Mouse (Mus musculus): ENCODE measurements at regions not wholly inside any gene's neighbourhood (a gene's known extent, or its start where the extent isn't known, plus 50 kb on each side); places are given as distances from the start of the nearest gene placed in this dataset.

- H3K36me3 ChIP-seq (ENCODE audit: control insufficient read depth, insufficient read depth), result no peaks in the 10 kb centered on the region
- no peak overlapping the region for H3K4me3 ChIP-seq
- TF ChIP-seq USF1 (IDR thresholded peaks at IDR 0.05; ENCODE audit: low read depth) (no peak), REST (IDR thresholded peaks at IDR 0.05; ENCODE audit: insufficient read depth, insufficient read length) (no peak), MYOD1 (IDR thresholded peaks at IDR 0.05; ENCODE audit: control insufficient read depth in 1 of 3, insufficient read length in 2 of 3, low read depth in 2 of 3) (no peak), CEBPB (IDR thresholded peaks at IDR 0.05; ENCODE audit: insufficient read depth, poor library complexity, severe bottlenecking) (no peak), MAX (IDR thresholded peaks at IDR 0.05; ENCODE audit: low read depth) (no peak), MYOG (IDR thresholded peaks at IDR 0.05; ENCODE audit: control insufficient read depth in 1 of 3, insufficient read depth in 1 of 3, insufficient read length in 2 of 3, low read depth in 2 of 3) (no peak), POLR2A (IDR thresholded peaks at IDR 0.05; ENCODE audit: insufficient read length, low read depth) (no peak), POLR2AphosphoS2 (IDR thresholded peaks at IDR 0.05; ENCODE audit: insufficient read length, low read depth) (no peak), SRF (IDR thresholded peaks at IDR 0.05; ENCODE audit: control insufficient read depth, insufficient read length, low read depth) (no peak), TCF3 (IDR thresholded peaks at IDR 0.05; ENCODE audit: insufficient read length, low read depth) (no peak), E2F4 (IDR thresholded peaks at IDR 0.05; ENCODE audit: insufficient read depth) (no peak), TCF12 (IDR thresholded peaks at IDR 0.05; ENCODE audit: insufficient read depth, poor library complexity, severe bottlenecking) (no peak)
- no peak overlapping the region for H3K4me2 ChIP-seq (ENCODE audit: low read depth)
- H3ac ChIP-seq (ENCODE audit: control insufficient read depth, insufficient read length), result no peak overlapping the region
- H3K79me2 ChIP-seq (ENCODE audit: control insufficient read depth, insufficient read depth), result no peaks in the 10 kb centered on the region
- H3K27me3 ChIP-seq (ENCODE audit: control insufficient read depth, insufficient read depth, insufficient read length), result no peaks in the 10 kb centered on the region
These were observed 303.9 kb upstream of the Sel1l start for GRCm38 (mm10) chr12:92152922-92153235.

GRCm38 (mm10) chr12:92152043-92152921 lies 303.3 kb upstream of the Sel1l start:
- Histone ChIP-seq H3K79me2 (ENCODE audit: control insufficient read depth, insufficient read depth) (no peaks in the 10 kb centered on the region), H3K4me2 (ENCODE audit: low read depth) (no peak overlapping the region), H3ac (ENCODE audit: control insufficient read depth, insufficient read length) (no peak overlapping the region), H3K4me3 (no peak overlapping the region), H3K27me3 (ENCODE audit: control insufficient read depth, insufficient read depth, insufficient read length) (no peaks in the 10 kb centered on the region), H3K36me3 (ENCODE audit: control insufficient read depth, insufficient read depth) (no peaks in the 10 kb centered on the region)
- no peak for TF ChIP-seq MYOG (IDR thresholded peaks at IDR 0.05; ENCODE audit: control insufficient read depth in 1 of 3, insufficient read depth in 1 of 3, insufficient read length in 2 of 3, low read depth in 2 of 3)
- TF ChIP-seq REST (IDR thresholded peaks at IDR 0.05; ENCODE audit: insufficient read depth, insufficient read length), result no peak
- no peak for TF ChIP-seq MAX (IDR thresholded peaks at IDR 0.05; ENCODE audit: low read depth)
- TF ChIP-seq TCF12 (IDR thresholded peaks at IDR 0.05; ENCODE audit: insufficient read depth, poor library complexity, severe bottlenecking), result no peak
- no peak for TF ChIP-seq MYOD1 (IDR thresholded peaks at IDR 0.05; ENCODE audit: control insufficient read depth in 1 of 3, insufficient read length in 2 of 3, low read depth in 2 of 3)
- no peak for TF ChIP-seq USF1 (IDR thresholded peaks at IDR 0.05; ENCODE audit: low read depth)
- no peak for TF ChIP-seq E2F4 (IDR thresholded peaks at IDR 0.05; ENCODE audit: insufficient read depth)
- no peak for TF ChIP-seq POLR2A (IDR thresholded peaks at IDR 0.05; ENCODE audit: insufficient read length, low read depth)
- TF ChIP-seq POLR2AphosphoS2 (IDR thresholded peaks at IDR 0.05; ENCODE audit: insufficient read length, low read depth), result no peak
- TF ChIP-seq SRF (IDR thresholded peaks at IDR 0.05; ENCODE audit: control insufficient read depth, insufficient read length, low read depth), result no peak
- no peak for TF ChIP-seq TCF3 (IDR thresholded peaks at IDR 0.05; ENCODE audit: insufficient read length, low read depth)
- TF ChIP-seq CEBPB (IDR thresholded peaks at IDR 0.05; ENCODE audit: insufficient read depth, poor library complexity, severe bottlenecking), result no peak

- no peak overlapping the region for H3ac ChIP-seq (ENCODE audit: control insufficient read depth, insufficient read length)
- no peaks in the 10 kb centered on the region for H3K36me3 ChIP-seq (ENCODE audit: control insufficient read depth, insufficient read depth)
- H3K4me3 ChIP-seq, result no peak overlapping the region
- TF ChIP-seq CEBPB (IDR thresholded peaks at IDR 0.05; ENCODE audit: insufficient read depth, poor library complexity, severe bottlenecking), result no peak
- no peak for TF ChIP-seq POLR2A (IDR thresholded peaks at IDR 0.05; ENCODE audit: insufficient read length, low read depth)
- no peak for TF ChIP-seq SRF (IDR thresholded peaks at IDR 0.05; ENCODE audit: control insufficient read depth, insufficient read length, low read depth)
- no peak for TF ChIP-seq USF1 (IDR thresholded peaks at IDR 0.05; ENCODE audit: low read depth)
- no peak for TF ChIP-seq E2F4 (IDR thresholded peaks at IDR 0.05; ENCODE audit: insufficient read depth)
- TF ChIP-seq REST (IDR thresholded peaks at IDR 0.05; ENCODE audit: insufficient read depth, insufficient read length), result no peak
- TF ChIP-seq POLR2AphosphoS2 (IDR thresholded peaks at IDR 0.05; ENCODE audit: insufficient read length, low read depth), result no peak
- no peak for TF ChIP-seq MYOD1 (IDR thresholded peaks at IDR 0.05; ENCODE audit: control insufficient read depth in 1 of 3, insufficient read length in 2 of 3, low read depth in 2 of 3)
- TF ChIP-seq TCF3 (IDR thresholded peaks at IDR 0.05; ENCODE audit: insufficient read length, low read depth), result no peak
- TF ChIP-seq MYOG (IDR thresholded peaks at IDR 0.05; ENCODE audit: control insufficient read depth in 1 of 3, insufficient read depth in 1 of 3, insufficient read length in 2 of 3, low read depth in 2 of 3), result no peak
- no peak for TF ChIP-seq MAX (IDR thresholded peaks at IDR 0.05; ENCODE audit: low read depth)
- TF ChIP-seq TCF12 (IDR thresholded peaks at IDR 0.05; ENCODE audit: insufficient read depth, poor library complexity, severe bottlenecking), result no peak
- no peak overlapping the region for H3K4me2 ChIP-seq (ENCODE audit: low read depth)
- H3K27me3 ChIP-seq (ENCODE audit: control insufficient read depth, insufficient read depth, insufficient read length), result no peaks in the 10 kb centered on the region
- no peaks in the 10 kb centered on the region for H3K79me2 ChIP-seq (ENCODE audit: control insufficient read depth, insufficient read depth)
These were observed 288.6 kb upstream of the Sel1l start for GRCm38 (mm10) chr12:92137539-92137938.

- Histone ChIP-seq H3K27me3 (ENCODE audit: control insufficient read depth, insufficient read depth, insufficient read length) (no peaks in the 10 kb centered on the region), H3K79me2 (ENCODE audit: control insufficient read depth, insufficient read depth) (no peaks in the 10 kb centered on the region), H3K4me2 (ENCODE audit: low read depth) (no peak overlapping the region), H3K36me3 (ENCODE audit: control insufficient read depth, insufficient read depth) (no peaks in the 10 kb centered on the region), H3ac (ENCODE audit: control insufficient read depth, insufficient read length) (no peak overlapping the region), H3K4me3 (no peak overlapping the region)
- TF ChIP-seq TCF12 (IDR thresholded peaks at IDR 0.05; ENCODE audit: insufficient read depth, poor library complexity, severe bottlenecking) (no peak), USF1 (IDR thresholded peaks at IDR 0.05; ENCODE audit: low read depth) (no peak), MYOG (IDR thresholded peaks at IDR 0.05; ENCODE audit: control insufficient read depth in 1 of 3, insufficient read depth in 1 of 3, insufficient read length in 2 of 3, low read depth in 2 of 3) (no peak), CEBPB (IDR thresholded peaks at IDR 0.05; ENCODE audit: insufficient read depth, poor library complexity, severe bottlenecking) (no peak), POLR2AphosphoS2 (IDR thresholded peaks at IDR 0.05; ENCODE audit: insufficient read length, low read depth) (no peak), MYOD1 (IDR thresholded peaks at IDR 0.05; ENCODE audit: control insufficient read depth in 1 of 3, insufficient read length in 2 of 3, low read depth in 2 of 3) (no peak), SRF (IDR thresholded peaks at IDR 0.05; ENCODE audit: control insufficient read depth, insufficient read length, low read depth) (no peak), TCF3 (IDR thresholded peaks at IDR 0.05; ENCODE audit: insufficient read length, low read depth) (no peak), POLR2A (IDR thresholded peaks at IDR 0.05; ENCODE audit: insufficient read length, low read depth) (no peak), REST (IDR thresholded peaks at IDR 0.05; ENCODE audit: insufficient read depth, insufficient read length) (no peak), MAX (IDR thresholded peaks at IDR 0.05; ENCODE audit: low read depth) (no peak), E2F4 (IDR thresholded peaks at IDR 0.05; ENCODE audit: insufficient read depth) (no peak)
These were observed 278.7 kb upstream of the Sel1l start for GRCm38 (mm10) chr12:92127648-92128047.
